In genomic region chr2:178143898-178144297, GRCm38 (mm10) we compare ENCODE assay signal across 19 mouse cellular contexts. TPM values are rescaled to one million over a fixed set of nuclear protein-coding genes. Genes with fewer than 3 reads are reported as not detected.
DNase-seq lines count a peak whose midpoint lies in the region; ATAC-seq and TF ChIP-seq lines count a peak whose summit lies in the region.
"Had no signal": no experiment of that assay in that cellular context is flagged by ENCODE, and none has a peak within 500 bp of the region (broad histone marks: within the 10 kb centered on the region; RNA-seq: fewer than 3 reads in every experiment).

No protein-coding gene starts in this region.

- peak; percentile 20 for TF ChIP-seq CTCF in left cerebral cortex, adult 2 months (IDR thresholded peaks at IDR 0.05)
- 0 out of 2 replicates have a peak, but pooled peaks have one; percentile 12 for TF ChIP-seq CTCF in forebrain, postnatal 0 days (IDR thresholded peaks at IDR 0.05; ENCODE audit: low read depth)
- no peak for TF ChIP-seq CTCF in intestine, postnatal 0 days (IDR thresholded peaks at IDR 0.05; ENCODE audit: low read depth)
- TF ChIP-seq CTCF in lung, adult 2 months (IDR thresholded peaks at IDR 0.05; ENCODE audit: insufficient read depth, low read length) = no peak

- no peak for TF ChIP-seq POLR2A in lung, adult 2 months (IDR thresholded peaks at IDR 0.05; ENCODE audit: borderline replicate concordance, extremely low read depth, low read depth, low read length)

- no peak for DNase-seq in left cerebral cortex, adult 2 months (ENCODE audit: extremely low spot score in 1 of 2, low spot score in 2 of 2)
- DNase-seq in left cerebral cortex, adult 11 months (ENCODE audit: low spot score) = no peak
- no peak for DNase-seq in forebrain, postnatal 0 days
- no peak for DNase-seq in left cerebral cortex, postnatal 4 days
- DNase-seq in lung, adult 2 months = no peak
- DNase-seq: adrenal gland, postnatal 14 days; B cell, adult 2 months; heart, adult 11 months; kidney, adult 18-20 months; kidney, postnatal 10 days; lung, adult 18-20 months; lung, postnatal 36 days; thymus, postnatal 25 days had no signal

- peak overlapping the region; percentile 81 for H3K4me3 ChIP-seq in left cerebral cortex, adult 2 months
- H3K4me3 ChIP-seq in forebrain, postnatal 0 days (ENCODE audit: low read depth, low read length) = peak overlapping the region; percentile 72
- peak overlapping the region; percentile 64 for H3K4me3 ChIP-seq in midbrain, embryonic 12.5 days
- H3K4me3 ChIP-seq in neural tube, embryonic 14.5 days (ENCODE audit: low read depth, low read length) = peak overlapping the region; percentile 65
- H3K4me3 ChIP-seq in intestine, postnatal 0 days (ENCODE audit: low read depth, low read length) = no peak overlapping the region
- H3K4me3 ChIP-seq in lung, adult 2 months (replicated peaks; ENCODE audit: extremely low read depth, low read depth, low read length) = no peak overlapping the region
- H3K4me3 ChIP-seq: embryonic facial prominence, embryonic 13.5 days had no signal

- 45% methylated on average over 1 of the region's 1 CpGs for WGBS in forebrain, postnatal 0 days
- WGBS in midbrain, embryonic 12.5 days = 74% methylated on average over 1 of the region's 1 CpGs
- whole genome bisulfite sequencing in neural tube, embryonic 14.5 days = 8% methylated on average over 1 of the region's 1 CpGs
- 70% methylated on average over 1 of the region's 1 CpGs for WGBS in intestine, postnatal 0 days
- WGBS in lung, adult 2 months = 53% methylated on average over 1 of the region's 1 CpGs

- H3K36me3 ChIP-seq in forebrain, postnatal 0 days (ENCODE audit: insufficient read depth) = peaks cover 4% of the 10 kb centered on the region
- H3K36me3 ChIP-seq in midbrain, embryonic 12.5 days = no peaks in the 10 kb centered on the region
- H3K36me3 ChIP-seq in neural tube, embryonic 14.5 days (ENCODE audit: control insufficient read depth, insufficient read depth, low read length) = no peaks in the 10 kb centered on the region
- H3K36me3 ChIP-seq in intestine, postnatal 0 days (ENCODE audit: control insufficient read depth, insufficient read depth) = no peaks in the 10 kb centered on the region
- H3K36me3 ChIP-seq: embryonic facial prominence, embryonic 13.5 days had no signal

- H3K4me1 ChIP-seq in forebrain, postnatal 0 days (ENCODE audit: insufficient read depth) = peaks cover 20% of the 10 kb centered on the region
- H3K4me1 ChIP-seq in midbrain, embryonic 12.5 days = peaks cover 17% of the 10 kb centered on the region
- H3K4me1 ChIP-seq in neural tube, embryonic 14.5 days (ENCODE audit: control insufficient read depth, insufficient read depth, low read length) = peaks cover 16% of the 10 kb centered on the region
- H3K4me1 ChIP-seq in intestine, postnatal 0 days (replicated peaks; ENCODE audit: control insufficient read depth, insufficient read depth, low read length) = no peaks in the 10 kb centered on the region
- no peaks in the 10 kb centered on the region for H3K4me1 ChIP-seq in lung, adult 2 months (ENCODE audit: control insufficient read depth, insufficient read depth, low read length)

- H3K27me3 ChIP-seq in forebrain, postnatal 0 days (ENCODE audit: insufficient read depth, low read length) = no peaks in the 10 kb centered on the region
- H3K27me3 ChIP-seq in midbrain, embryonic 12.5 days = peaks cover 12% of the 10 kb centered on the region
- no peaks in the 10 kb centered on the region for H3K27me3 ChIP-seq in neural tube, embryonic 14.5 days (ENCODE audit: control insufficient read depth, insufficient read depth, low read length)
- H3K27me3 ChIP-seq in intestine, postnatal 0 days (replicated peaks; ENCODE audit: control insufficient read depth, insufficient read depth, low read length) = peaks cover 19% of the 10 kb centered on the region

- no peaks in the 10 kb centered on the region for H3K9me3 ChIP-seq in forebrain, postnatal 0 days (ENCODE audit: low read length)
- H3K9me3 ChIP-seq in midbrain, embryonic 12.5 days = no peaks in the 10 kb centered on the region
- H3K9me3 ChIP-seq in neural tube, embryonic 14.5 days (ENCODE audit: control insufficient read depth, low read length) = no peaks in the 10 kb centered on the region
- H3K9me3 ChIP-seq in intestine, postnatal 0 days (ENCODE audit: control insufficient read depth) = no peaks in the 10 kb centered on the region
- H3K9me3 ChIP-seq: embryonic facial prominence, embryonic 13.5 days had no signal

- intact Hi-C loops in left cerebral cortex, adult 2 months (cut with DNase I) = loop anchor here (5.0 kb wide), 1 partner anchor 183 kb away; no protein-coding TSS in a partner anchor
- intact Hi-C loops in left cerebral cortex, postnatal 4 days (cut with DNase I) = no loop called here

- peak overlapping the region; percentile 91 for H3K4me2 ChIP-seq in forebrain, postnatal 0 days (ENCODE audit: low read depth)
- peak overlapping the region; percentile 85 for H3K4me2 ChIP-seq in midbrain, embryonic 12.5 days (replicated peaks)
- H3K4me2 ChIP-seq in neural tube, embryonic 14.5 days (ENCODE audit: low read depth, low read length) = peak overlapping the region; percentile 70
- no peak overlapping the region for H3K4me2 ChIP-seq in intestine, postnatal 0 days (replicated peaks; ENCODE audit: low read depth)
- H3K4me2 ChIP-seq: embryonic facial prominence, embryonic 13.5 days had no signal

- H3K9ac ChIP-seq in forebrain, postnatal 0 days = peak overlapping the region; percentile 1
- H3K9ac ChIP-seq in midbrain, embryonic 12.5 days (replicated peaks) = peak overlapping the region; percentile 82; the same call in 1 of the 2 replicates
- H3K9ac ChIP-seq in neural tube, embryonic 14.5 days (replicated peaks; ENCODE audit: low read depth, low read length) = peak overlapping the region; percentile 95; the same call in 1 of the 2 replicates
- no peak overlapping the region for H3K9ac ChIP-seq in intestine, postnatal 0 days (ENCODE audit: low read depth, low read length)
- H3K9ac ChIP-seq: embryonic facial prominence, embryonic 13.5 days had no signal

- H3K27ac ChIP-seq in left cerebral cortex, adult 2 months = peak overlapping the region; percentile 99
- no peak overlapping the region for H3K27ac ChIP-seq in forebrain, postnatal 0 days (ENCODE audit: low read depth, low read length)
- H3K27ac ChIP-seq in midbrain, embryonic 12.5 days (replicated peaks) = no peak overlapping the region
- H3K27ac ChIP-seq in neural tube, embryonic 14.5 days (ENCODE audit: low read depth, low read length) = no peak overlapping the region
- H3K27ac ChIP-seq in intestine, postnatal 0 days (ENCODE audit: low read depth, low read length) = no peak overlapping the region
- H3K27ac ChIP-seq: embryonic facial prominence, embryonic 13.5 days had no signal

- no peak for ATAC-seq in forebrain, postnatal 0 days
- no peak for ATAC-seq in midbrain, embryonic 12.5 days (ENCODE audit: low FRiP score, low read depth)
- ATAC-seq in neural tube, embryonic 14.5 days (ENCODE audit: low read depth) = no peak
- ATAC-seq in intestine, postnatal 0 days = no peak

RNA-seq across cellular contexts. Expression of gene Phactr3, which starts 25.1 kb away (rescaled TPM):
- 100 to 1,000 TPM; 143 to 156 TPM for total RNA-seq in left cerebral cortex, adult 2 months (2021)
- total RNA-seq in forebrain, postnatal 0 days (2014; rRNA removed) = 152 and 170 TPM in 2 replicates
- 97.8 and 98.2 TPM in 2 replicates for polyA plus RNA-seq in forebrain, postnatal 0 days (2015; fragmentation: Nextera tagmentation; extraction: Ambion mirVana)
- 19.1 and 20.0 TPM in 2 replicates for polyA plus RNA-seq in midbrain, embryonic 12.5 days (2016; fragmentation: Nextera tagmentation; extraction: Ambion mirVana)
- polyA plus RNA-seq in neural tube, embryonic 14.5 days (2014; fragmentation: Nextera tagmentation; extraction: Ambion mirVana) = 58.7 and 66.9 TPM in 2 replicates
- polyA plus RNA-seq in intestine, postnatal 0 days (2015; fragmentation: Nextera tagmentation; extraction: Ambion mirVana) = 2.2 and 2.3 TPM in 2 replicates
- 100 to 1,000 TPM; 128 to 133 TPM for total RNA-seq in left cerebral cortex, postnatal 4 days (2021)
- 0.20 and 0.38 TPM in 2 replicates for polyA plus RNA-seq in lung, adult 2 months (2012; rRNA removed)
- total RNA-seq: hematopoietic stem cell, adult 5-6 weeks; liver, adult 2 months had no signal
- polyA plus RNA-seq: liver, adult 2 months had no signal

Comparison
In these comparisons a context has a peak if more than half of its experiments do, and no peak if none do; other contexts are left out.
1. H3K4me3 ChIP-seq: peak in left cerebral cortex, adult 2 months (single experiment), forebrain, postnatal 0 days (single experiment), midbrain, embryonic 12.5 days (single experiment) and neural tube, embryonic 14.5 days (single experiment); none in intestine, postnatal 0 days (single experiment) and lung, adult 2 months (single experiment).
2. CTCF ChIP-seq: peak in left cerebral cortex, adult 2 months (single experiment) and forebrain, postnatal 0 days (single experiment); none in intestine, postnatal 0 days (single experiment) and lung, adult 2 months (single experiment).